Mouse (Mus musculus) thymus, adult 2 months (tissue): ENCODE results near the gene Cmah.

ENCODE experiments used
- CTCF ChIP-seq: fragments of 200-500 bp; IDR thresholded peaks from 2 replicates; pipeline ENCODE4 v1.5.1; 2012; ENCODE audit warnings: mild to moderate bottlenecking, control low read depth, low read length, moderate library complexity, borderline replicate concordance; ENCODE audit not compliant: control insufficient read depth, poor library complexity, insufficient read depth; ENCODE audit errors: extremely low read depth
- POLR2A ChIP-seq: fragments of 200-500 bp; IDR thresholded peaks from 2 replicates; pipeline ENCODE4 v1.6.1; 2012; ENCODE audit warnings: mild to moderate bottlenecking, low read length, control low read depth, moderate library complexity; ENCODE audit not compliant: control insufficient read depth, poor library complexity, insufficient read depth; ENCODE audit errors: extremely low read depth

GRCm38 (mm10) chr13:24279762-24280438 is 47.3 kb upstream of the Cmah start:
- TF ChIP-seq CTCF (no peak), POLR2A (no peak)
